Mouse (Mus musculus) CH12.LX (cell line): ENCODE measurements around the gene Ece1.

Experiments
- CTCF ChIP-seq, 2 experiments: IDR thresholded peaks in 1 of 2; conservative IDR thresholded peaks in 1 of 2; 2 replicates each; pipeline ENCODE4 v1.5.1; 2011 to 2012; ENCODE audit warnings: low read depth in 2 of 2, low read length in 2 of 2, improper control_type of control experiment in 1 of 2, inconsistent platforms in 1 of 2, mild to moderate bottlenecking in 1 of 2, moderate library complexity in 1 of 2
- ELF1 ChIP-seq: IDR thresholded peaks from 2 replicates; pipeline ENCODE4 v1.6.1; 2014; ENCODE audit warnings: low read depth, mild to moderate bottlenecking, inconsistent platforms, low read length, improper control_type of control experiment
- EP300 ChIP-seq: IDR thresholded peaks from 2 replicates; pipeline ENCODE4 v1.6.1; 2011; ENCODE audit warnings: low read length, improper control_type of control experiment
- IRF4 ChIP-seq: IDR thresholded peaks from 2 replicates; pipeline ENCODE4 v1.6.1; 2014; ENCODE audit warnings: low read depth, mild to moderate bottlenecking, inconsistent platforms, low read length, improper control_type of control experiment
- JUND ChIP-seq: conservative IDR thresholded peaks from 2 replicates; pipeline ENCODE4 v1.6.1; 2011; ENCODE audit warnings: low read depth, low read length, improper control_type of control experiment
- MAZ ChIP-seq: IDR thresholded peaks from 2 replicates; pipeline ENCODE4 v1.6.1; 2012; ENCODE audit warnings: low read depth, mild to moderate bottlenecking, inconsistent platforms, low read length, improper control_type of control experiment, moderate library complexity
- MXI1 ChIP-seq: IDR thresholded peaks from 2 replicates; pipeline ENCODE4 v1.6.1; 2011; ENCODE audit warnings: mild to moderate bottlenecking, low read depth, low read length, improper control_type of control experiment
- MYC ChIP-seq: IDR thresholded peaks from 2 replicates; pipeline ENCODE4 v1.6.1; 2011; ENCODE audit warnings: low read depth, mild to moderate bottlenecking, improper control_type of control experiment, low read length
- TCF12 ChIP-seq: IDR thresholded peaks from 2 replicates; pipeline ENCODE4 v1.6.1; 2014; ENCODE audit warnings: low read depth, mild to moderate bottlenecking, inconsistent platforms, low read length, improper control_type of control experiment
- UBTF ChIP-seq: IDR thresholded peaks from 2 replicates; pipeline ENCODE4 v1.6.1; 2012; ENCODE audit warnings: low read depth, mild to moderate bottlenecking, inconsistent platforms, low read length, improper control_type of control experiment, moderate library complexity
- ZC3H11A ChIP-seq: IDR thresholded peaks from 2 replicates; pipeline ENCODE4 v1.6.1; 2012; ENCODE audit warnings: low read depth, mild to moderate bottlenecking, inconsistent platforms, low read length, improper control_type of control experiment

- TF ChIP-seq CTCF (conservative IDR thresholded peaks at IDR 0.05 in 1 of 2, IDR thresholded peaks at IDR 0.05 in 1 of 2; ENCODE audit: low read depth in 2 of 2, low read length in 2 of 2): no peak
- no peak for TF ChIP-seq JUND
- TF ChIP-seq IRF4: no peak
- TF ChIP-seq MXI1: no peak
- no peak for TF ChIP-seq TCF12
- no peak for TF ChIP-seq MYC
- no peak for TF ChIP-seq ELF1
- no peak for TF ChIP-seq EP300
- TF ChIP-seq UBTF: no peak
- TF ChIP-seq ZC3H11A: no peak
- TF ChIP-seq MAZ: no peak
Observed at GRCm38 (mm10) chr4:137850161-137850560, 11.9 kb upstream of the Ece1 start.
